Mouse (Mus musculus): Measurements from ENCODE around the gene Myo16. TPM values are rescaled to one million over a fixed set of nuclear protein-coding genes. Genes with fewer than 3 reads are reported as not detected.

Myo16 gene
- polyA plus RNA-seq, 1 experiment = not detected

- Histone ChIP-seq H3K27ac (replicated peaks; ENCODE audit: low read depth, low read length) (no peak overlapping the region), H3K4me1 (ENCODE audit: control insufficient read depth, insufficient read depth, insufficient read length, low read length) (no peaks in the 10 kb centered on the region), H3K4me3 (ENCODE audit: insufficient read depth, low read depth, low read length) (no peak overlapping the region)
Measured at GRCm38 (mm10) chr8:10633360-10634140, 479.8 kb downstream of the Myo16 start.

DNA sequence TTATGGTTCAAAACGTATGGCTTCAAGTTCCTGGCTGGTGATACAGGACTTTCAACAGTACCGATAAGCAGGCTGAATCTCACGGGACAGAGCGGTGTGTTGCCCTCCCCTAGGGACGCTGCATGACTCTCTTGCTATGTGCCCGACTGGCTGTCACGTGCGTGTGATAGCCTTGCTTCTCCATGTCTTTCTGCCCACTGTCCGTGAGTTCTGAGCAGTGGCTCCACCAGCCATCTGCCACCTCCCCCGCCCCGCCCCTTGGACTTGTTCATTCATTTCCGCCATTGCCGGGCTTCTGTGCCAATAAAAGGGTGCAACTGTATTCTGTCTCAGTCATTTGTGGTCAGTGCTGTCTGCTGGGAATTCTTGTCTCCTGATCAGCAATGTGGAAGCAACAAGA is 480.7 kb downstream of the Myo16 start:
- Histone ChIP-seq H3K27ac (replicated peaks; ENCODE audit: low read depth, low read length) (no peak overlapping the region), H3K4me1 (ENCODE audit: control insufficient read depth, insufficient read depth, insufficient read length, low read length) (no peaks in the 10 kb centered on the region), H3K4me3 (ENCODE audit: insufficient read depth, low read depth, low read length) (no peak overlapping the region)

GRCm38 (mm10) chr8:10638871-10639270 is 485.2 kb downstream of the Myo16 start:
- Histone ChIP-seq H3K27ac (replicated peaks; ENCODE audit: low read depth, low read length) (no peak overlapping the region), H3K4me3 (ENCODE audit: insufficient read depth, low read depth, low read length) (no peak overlapping the region), H3K4me1 (ENCODE audit: control insufficient read depth, insufficient read depth, insufficient read length, low read length) (no peaks in the 10 kb centered on the region)

- Histone ChIP-seq H3K4me1 (ENCODE audit: control insufficient read depth, insufficient read depth, insufficient read length, low read length) (no peaks in the 10 kb centered on the region), H3K27ac (replicated peaks; ENCODE audit: low read depth, low read length) (no peak overlapping the region), H3K4me3 (ENCODE audit: insufficient read depth, low read depth, low read length) (no peak overlapping the region)
Measured at GRCm38 (mm10) chr8:10640176-10640810, 486.6 kb downstream of the Myo16 start.

DNA sequence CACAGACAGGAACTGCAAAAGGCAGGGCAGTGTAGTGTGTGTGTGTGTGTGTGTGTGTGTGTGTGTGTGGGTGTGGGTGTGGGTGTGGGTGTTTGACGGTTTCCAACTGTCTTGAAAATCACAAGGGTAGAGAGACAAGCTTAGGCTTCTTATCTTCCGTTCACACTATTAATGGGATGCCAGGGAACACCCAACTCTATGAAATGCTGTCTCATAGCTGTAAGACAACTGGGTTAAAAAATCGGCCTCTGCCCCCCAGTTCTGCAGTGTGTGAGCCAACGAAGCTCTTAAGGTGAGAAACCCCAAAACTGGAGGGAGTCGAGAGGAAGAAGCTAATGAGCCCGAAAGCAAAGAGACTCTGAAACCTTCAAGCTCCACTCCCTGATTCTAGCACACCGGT is 487.1 kb downstream of the Myo16 start:
- no peak overlapping the region for H3K4me3 ChIP-seq (ENCODE audit: insufficient read depth, low read depth, low read length)
- no peak overlapping the region for H3K27ac ChIP-seq (replicated peaks; ENCODE audit: low read depth, low read length)
- no peaks in the 10 kb centered on the region for H3K4me1 ChIP-seq (ENCODE audit: control insufficient read depth, insufficient read depth, insufficient read length, low read length)

- H3K27ac ChIP-seq (replicated peaks; ENCODE audit: low read depth, low read length) = no peak overlapping the region
- no peaks in the 10 kb centered on the region for H3K4me1 ChIP-seq (ENCODE audit: control insufficient read depth, insufficient read depth, insufficient read length, low read length)
- no peak overlapping the region for H3K4me3 ChIP-seq (ENCODE audit: insufficient read depth, low read depth, low read length)
Measured at GRCm38 (mm10) chr8:10641343-10641742, 487.6 kb downstream of the Myo16 start.

GRCm38 (mm10) chr8:10643244-10643643 is 489.5 kb downstream of the Myo16 start:
- Histone ChIP-seq H3K27ac (replicated peaks; ENCODE audit: low read depth, low read length) (no peak overlapping the region), H3K4me1 (ENCODE audit: control insufficient read depth, insufficient read depth, insufficient read length, low read length) (no peaks in the 10 kb centered on the region), H3K4me3 (ENCODE audit: insufficient read depth, low read depth, low read length) (no peak overlapping the region)

GRCm38 (mm10) chr8:10644481-10644880 is 490.8 kb downstream of the Myo16 start:
- Histone ChIP-seq H3K27ac (replicated peaks; ENCODE audit: low read depth, low read length) (no peak overlapping the region), H3K4me3 (ENCODE audit: insufficient read depth, low read depth, low read length) (no peak overlapping the region), H3K4me1 (ENCODE audit: control insufficient read depth, insufficient read depth, insufficient read length, low read length) (no peaks in the 10 kb centered on the region)

DNA sequence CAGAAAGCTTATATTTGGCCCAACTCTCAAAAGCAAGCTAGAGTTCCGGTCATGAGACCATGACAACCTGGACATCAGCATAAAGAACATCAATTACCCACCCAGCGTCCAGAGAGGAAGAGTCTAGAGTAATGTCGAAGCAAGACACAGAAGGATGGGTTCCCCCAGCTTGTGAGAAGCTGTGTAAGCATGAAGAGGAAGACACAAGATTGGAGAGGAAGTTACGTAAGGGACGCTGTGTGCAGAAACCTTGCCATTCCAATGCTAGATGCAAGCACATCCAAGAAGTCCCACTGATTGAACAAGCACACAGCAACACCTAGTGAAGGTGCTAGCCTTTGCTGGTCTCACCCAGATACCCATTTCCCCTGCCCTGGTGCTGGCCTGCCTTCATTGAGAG is 492.0 kb downstream of the Myo16 start:
- Histone ChIP-seq H3K27ac (replicated peaks; ENCODE audit: low read depth, low read length) (no peak overlapping the region), H3K4me3 (ENCODE audit: insufficient read depth, low read depth, low read length) (no peak overlapping the region), H3K4me1 (ENCODE audit: control insufficient read depth, insufficient read depth, insufficient read length, low read length) (no peaks in the 10 kb centered on the region)

DNA sequence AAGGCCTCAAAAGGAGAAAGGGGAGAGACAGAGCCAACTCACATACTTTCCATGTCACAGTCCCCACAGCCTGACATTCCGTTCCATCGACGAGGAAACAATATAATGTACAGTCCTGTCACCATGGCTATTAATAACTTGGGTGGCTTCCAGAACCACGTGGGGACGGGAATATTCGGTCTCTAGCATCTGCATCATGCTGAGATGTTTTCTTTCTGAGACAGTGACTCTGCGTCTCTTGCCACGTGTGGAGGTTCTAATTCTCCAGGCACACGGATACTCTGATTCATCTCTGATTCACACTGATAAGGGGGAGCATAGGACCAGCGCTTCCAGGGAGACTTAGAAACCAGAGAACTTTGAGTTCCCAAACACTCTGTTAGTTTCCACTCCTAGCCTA is 492.8 kb downstream of the Myo16 start:
- Histone ChIP-seq H3K4me3 (ENCODE audit: insufficient read depth, low read depth, low read length) (no peak overlapping the region), H3K4me1 (ENCODE audit: control insufficient read depth, insufficient read depth, insufficient read length, low read length) (no peaks in the 10 kb centered on the region), H3K27ac (replicated peaks; ENCODE audit: low read depth, low read length) (no peak overlapping the region)

- no peak overlapping the region for H3K4me3 ChIP-seq (ENCODE audit: insufficient read depth, low read depth, low read length)
- H3K4me1 ChIP-seq (ENCODE audit: control insufficient read depth, insufficient read depth, insufficient read length, low read length) = no peaks in the 10 kb centered on the region
- H3K27ac ChIP-seq (replicated peaks; ENCODE audit: low read depth, low read length) = no peak overlapping the region
Measured at GRCm38 (mm10) chr8:10651546-10652315, 498.0 kb downstream of the Myo16 start.

DNA sequence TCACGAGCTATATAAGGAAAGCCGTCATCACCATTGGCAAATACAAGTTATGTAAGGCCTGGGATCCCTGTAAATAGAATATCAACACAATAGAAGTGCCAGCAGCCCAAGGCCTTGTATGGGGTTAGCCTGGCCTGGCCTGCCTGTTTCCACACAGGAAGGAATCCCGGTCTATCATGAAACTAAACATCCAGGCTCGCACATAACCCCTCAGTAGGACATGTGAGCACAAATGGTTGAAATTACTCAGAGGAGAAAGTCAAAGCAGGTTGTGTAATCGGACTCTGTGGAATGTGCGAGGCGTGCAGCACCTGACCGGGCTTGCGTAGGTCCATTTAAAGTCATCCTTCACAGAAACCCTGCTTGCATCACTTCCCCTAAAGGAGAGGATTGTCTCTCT is 499.6 kb downstream of the Myo16 start:
- Histone ChIP-seq H3K27ac (replicated peaks; ENCODE audit: low read depth, low read length) (no peak overlapping the region), H3K4me1 (ENCODE audit: control insufficient read depth, insufficient read depth, insufficient read length, low read length) (no peaks in the 10 kb centered on the region), H3K4me3 (ENCODE audit: insufficient read depth, low read depth, low read length) (no peak overlapping the region)

GRCm38 (mm10) chr8:10654922-10655518 is 501.3 kb downstream of the Myo16 start:
- H3K4me1 ChIP-seq (ENCODE audit: control insufficient read depth, insufficient read depth, insufficient read length, low read length) = no peaks in the 10 kb centered on the region
- H3K4me3 ChIP-seq (ENCODE audit: insufficient read depth, low read depth, low read length) = no peak overlapping the region
- H3K27ac ChIP-seq (replicated peaks; ENCODE audit: low read depth, low read length) = no peak overlapping the region

DNA sequence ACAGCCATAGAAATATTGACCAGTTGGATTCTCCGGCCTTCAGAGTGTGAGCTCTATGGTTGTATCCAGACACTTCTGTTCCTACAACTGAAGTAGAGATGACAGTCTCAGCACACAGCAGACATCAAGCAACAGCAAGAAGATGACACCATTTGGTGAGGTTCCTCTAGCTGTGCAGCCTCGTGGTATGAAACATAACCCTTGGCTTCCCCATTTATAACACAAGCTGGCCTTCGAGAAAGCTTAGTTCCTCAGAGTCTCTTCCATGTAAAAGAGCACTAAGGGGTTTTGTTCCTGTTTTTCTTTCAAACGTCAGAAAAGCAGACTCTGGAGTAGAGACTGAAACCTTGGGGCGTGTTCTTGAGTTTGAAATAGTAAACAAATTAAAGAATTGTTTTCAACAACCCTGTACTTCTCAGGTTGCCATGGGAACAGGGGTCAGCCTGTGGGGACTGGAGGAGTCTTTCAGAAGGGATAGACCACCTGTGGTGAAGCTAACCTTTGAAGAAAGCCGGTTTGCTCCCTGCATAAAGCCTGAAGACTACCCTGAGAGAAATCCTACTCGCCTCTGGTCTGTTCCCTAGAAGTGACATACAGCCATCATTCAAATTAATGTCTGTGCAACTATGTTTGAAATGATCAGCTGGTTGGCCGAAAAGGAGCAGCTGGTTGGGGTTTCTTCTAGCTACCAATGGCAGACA is 510.2 kb downstream of the Myo16 start:
- Histone ChIP-seq H3K4me3 (ENCODE audit: insufficient read depth, low read depth, low read length) (no peak overlapping the region), H3K4me1 (ENCODE audit: control insufficient read depth, insufficient read depth, insufficient read length, low read length) (no peaks in the 10 kb centered on the region)

More for the DNA sequence above, 510.2 kb downstream of the Myo16 start:
- no peak overlapping the region for H3K27ac ChIP-seq (replicated peaks; ENCODE audit: low read depth, low read length)
